Mouse (Mus musculus) liver, embryonic 14 days (tissue): ENCODE measurements around the gene Kif23. TPM values are rescaled to one million over a fixed set of nuclear protein-coding genes. Genes with fewer than 3 reads are reported as not detected.

Experiments used
- polyA plus RNA-seq: library from polyadenylated mRNA; depleted of rRNA; stranded (reverse); fragments of >200 nt; gene quantifications from 2 replicates; pipeline ENCODE4 v1.2.3, GENCODE M21; 2012; rRNA removed

The Kif23 gene
- 37.9 and 54.6 TPM in 2 replicates for polyA plus RNA-seq

GRCm38 (mm10) chr9:61946623-61947401 lies at the start of gene Kif23:
Gene Kif23, minus strand, starts transcription at chr9:61946774.

GRCm38 (mm10) chr9:61914203-61914916 lies 32.2 kb downstream of the Kif23 start, which contains the start of gene Rplp1:
Gene Rplp1, minus strand, starts transcription at chr9:61914542.

Other genes starting within 250 kb of the Kif23 start
- gene Rplp1, start 32.2 kb downstream of the Kif23 start, polyA plus RNA-seq = 5,622 and 5,683 TPM in 2 replicates
- 0.08 and 0.14 TPM in 2 replicates for gene Paqr5, start 80.1 kb upstream of the Kif23 start, polyA plus RNA-seq
- gene Glce, start 175.9 kb upstream of the Kif23 start, polyA plus RNA-seq = 2.9 and 3.1 TPM in 2 replicates